Mouse (Mus musculus): ENCODE data around the gene Fubp3.
A peak's percentile ranks its signal among the peaks of the same experiment; 100 is the strongest.

Gene Fubp3

DNA sequence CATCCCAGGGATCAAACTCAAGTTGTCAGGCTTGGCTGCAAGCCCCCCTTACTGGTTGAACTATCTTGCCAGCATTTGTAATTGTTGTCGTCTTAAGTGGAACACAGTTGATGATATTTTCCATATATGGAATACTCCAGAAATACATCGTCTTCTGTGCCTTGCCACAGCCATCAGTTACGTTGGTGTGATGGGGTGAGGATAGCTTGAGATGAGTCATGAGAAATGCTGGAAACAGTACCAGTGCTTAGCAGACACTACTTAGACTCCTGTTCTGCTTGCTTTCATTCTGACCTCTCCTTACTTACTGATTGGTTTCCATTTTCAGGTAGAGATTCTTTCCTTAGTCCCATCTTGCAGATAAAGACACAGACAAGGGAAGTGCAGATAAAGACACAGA, 61.1 kb downstream of the Fubp3 start:
- no peak for DNase-seq

DNA sequence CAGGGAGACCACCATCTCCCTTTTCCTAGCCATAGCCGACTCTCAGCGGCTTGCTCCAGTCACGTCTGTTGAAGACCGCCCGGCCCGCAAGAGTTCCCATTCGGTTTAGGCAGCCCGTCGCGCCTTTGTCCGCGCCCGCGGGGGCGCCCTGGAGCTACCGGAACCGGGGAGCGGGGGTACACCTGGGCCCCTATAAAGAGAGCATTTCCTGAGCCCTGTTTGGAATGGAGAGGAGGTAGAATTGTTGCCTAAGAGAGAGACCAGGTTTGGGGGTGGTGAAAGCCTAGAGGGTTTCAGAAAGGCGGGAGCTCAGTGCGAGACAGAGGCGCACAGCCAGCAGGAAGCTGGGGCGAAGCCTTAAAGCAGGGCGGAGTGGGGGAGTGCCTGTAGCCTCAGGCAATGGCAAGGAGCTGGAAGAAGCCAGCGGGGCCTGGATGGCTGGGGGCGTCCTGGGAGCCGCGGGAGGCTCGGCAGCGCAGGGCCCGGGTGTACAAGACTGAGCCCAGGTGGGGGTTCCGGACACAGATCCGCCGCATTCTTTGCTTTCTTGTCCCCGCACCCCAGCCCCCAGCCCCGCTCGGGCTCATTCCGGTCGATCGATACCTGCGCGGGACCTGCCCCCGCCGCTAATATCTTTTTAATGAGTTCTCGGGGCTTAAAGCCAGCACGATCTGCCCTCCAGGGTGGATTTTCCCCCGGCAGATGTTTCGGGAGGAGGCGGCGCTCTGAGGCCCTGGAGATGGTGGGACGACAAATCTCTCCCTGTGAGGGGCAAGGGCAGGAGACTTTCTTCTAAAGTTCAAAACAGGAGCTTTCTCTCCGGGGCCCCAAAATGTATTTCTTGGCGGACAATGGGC, 63.1 kb downstream of the Fubp3 start:
- no peak for DNase-seq

DNA sequence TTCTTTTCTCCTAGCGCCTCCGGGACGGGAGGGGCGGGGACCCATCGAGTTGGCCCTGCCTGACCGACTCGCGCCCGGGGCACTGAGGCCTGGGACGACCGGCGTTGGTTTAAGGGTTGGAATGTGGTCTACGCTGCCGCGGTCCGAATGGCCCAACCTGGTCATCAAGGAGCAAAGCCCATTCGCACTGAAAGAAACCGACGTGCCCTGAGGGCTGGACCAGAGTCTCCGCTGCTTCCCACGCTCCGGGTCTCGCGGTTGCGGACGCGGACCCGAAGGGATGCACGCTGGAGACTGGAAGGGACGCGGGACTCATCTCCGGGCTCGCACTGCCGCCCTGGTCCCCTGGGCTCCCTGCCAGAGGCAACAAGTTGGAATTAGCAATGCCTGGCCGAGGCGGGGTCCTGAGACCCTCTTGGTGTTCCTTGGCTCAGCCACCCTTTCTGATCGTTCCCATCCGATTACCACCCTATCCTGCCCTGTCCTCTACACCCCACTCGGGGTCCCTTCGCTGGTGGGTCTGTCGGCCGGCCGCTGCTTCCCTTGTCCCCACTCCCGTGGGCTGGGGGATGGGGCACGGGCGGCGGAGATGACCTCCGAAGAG, 63.8 kb downstream of the Fubp3 start:
- no peak for DNase-seq

DNA sequence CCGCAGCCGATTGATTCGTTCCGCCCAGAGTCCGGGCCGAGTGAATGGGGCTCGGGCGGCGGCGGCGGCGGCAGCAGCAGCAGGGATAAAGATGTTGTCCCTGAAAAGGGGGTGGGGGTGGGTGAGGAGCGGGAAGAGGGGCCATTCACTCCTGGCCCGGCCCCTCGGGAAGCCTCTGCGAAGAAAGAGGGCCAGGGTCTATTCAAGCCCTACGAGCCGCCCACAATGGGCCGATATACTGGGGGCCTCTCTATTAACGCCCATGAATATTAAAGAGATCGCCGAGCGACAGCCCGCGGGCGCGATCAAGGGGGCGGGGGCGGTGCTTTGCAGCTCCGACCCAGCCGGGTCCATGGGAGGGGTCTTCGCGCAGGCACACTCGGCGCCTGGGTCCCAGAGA, 64.3 kb downstream of the Fubp3 start:
- no peak for DNase-seq

DNA sequence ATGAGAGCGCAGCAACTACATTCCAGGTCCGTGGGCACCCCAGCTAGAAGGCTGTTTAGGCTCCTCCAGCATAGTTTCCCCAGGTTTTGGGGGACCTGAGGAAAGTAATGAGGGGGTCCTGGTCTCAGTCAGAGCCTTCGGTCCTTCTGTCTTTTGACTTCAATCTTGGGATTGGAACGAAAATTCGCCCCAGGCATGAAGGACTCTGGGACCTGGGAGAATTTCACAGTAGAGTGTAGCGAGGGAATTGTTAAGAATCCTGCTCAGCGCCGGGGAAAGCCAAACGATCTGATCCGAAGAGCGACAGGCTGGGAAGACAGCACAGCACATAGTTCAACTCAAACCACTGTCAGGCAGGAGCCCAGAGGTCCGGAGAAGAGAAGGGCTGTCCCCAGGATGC, 64.9 kb downstream of the Fubp3 start:
- DNase-seq: no peak

DNA sequence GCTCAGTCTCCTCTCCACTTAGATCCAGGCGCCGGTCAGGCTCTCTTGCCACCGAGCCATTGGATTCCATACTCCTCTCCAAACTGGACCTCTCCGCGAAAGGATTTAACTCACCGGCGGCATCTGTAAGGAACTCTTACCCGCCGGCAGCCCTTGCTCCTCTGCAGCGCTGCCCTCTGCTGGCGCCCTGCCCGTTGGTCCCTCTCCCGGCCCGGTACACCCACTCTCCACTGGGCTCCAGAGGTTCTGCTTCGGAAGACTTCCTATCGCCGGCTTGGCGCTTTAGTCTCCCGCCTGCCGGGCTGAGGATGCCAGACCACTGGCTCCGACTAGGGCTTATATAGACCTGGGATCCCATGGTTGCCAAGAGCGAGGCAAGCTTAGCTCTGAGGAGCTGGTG, 65.4 kb downstream of the Fubp3 start:
- DNase-seq: peak; percentile 21 to 28

DNA sequence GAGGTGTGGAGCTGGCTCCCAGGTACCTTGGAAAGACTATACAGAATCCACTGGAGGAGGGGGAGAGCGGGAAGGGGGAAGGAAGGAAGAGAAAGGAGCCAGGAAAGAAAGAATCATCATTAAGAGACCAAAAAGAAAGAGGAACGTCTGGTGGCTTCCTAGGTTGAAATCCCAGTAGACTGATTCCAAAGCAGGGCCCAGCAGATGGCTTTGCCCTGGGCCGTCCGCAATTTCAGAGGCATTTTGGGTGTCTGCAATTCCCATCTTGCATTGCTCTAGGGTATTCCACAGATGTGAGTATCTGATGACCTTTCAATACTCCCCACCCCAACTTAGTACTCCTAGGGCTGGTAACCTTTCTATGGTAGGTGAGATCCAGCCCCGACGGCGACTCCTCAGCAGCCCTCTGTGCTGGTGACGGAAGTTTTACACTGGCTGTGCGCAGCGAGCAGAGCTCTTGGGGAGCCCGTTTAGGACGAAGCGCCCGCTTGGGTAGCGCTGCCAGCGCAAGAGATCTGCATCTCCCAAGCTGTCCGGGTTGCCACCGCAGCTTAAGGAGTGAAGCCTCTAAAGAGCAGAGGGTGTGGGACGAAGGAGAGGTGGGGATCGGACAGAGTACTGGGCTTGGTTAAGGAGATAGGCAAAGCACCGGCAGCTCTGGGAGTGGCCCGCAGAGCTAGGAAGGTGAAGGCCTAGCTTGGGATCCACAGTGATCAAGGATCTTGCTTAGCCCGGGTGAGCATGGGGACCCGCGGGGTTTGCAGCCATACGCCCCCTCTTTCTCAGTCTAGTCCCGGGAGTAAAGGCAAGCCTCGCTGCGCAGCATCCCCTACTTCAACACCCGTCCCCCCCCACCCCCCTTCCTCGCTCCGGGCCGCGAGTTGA, 66.4 kb downstream of the Fubp3 start:
- DNase-seq: no peak

DNA sequence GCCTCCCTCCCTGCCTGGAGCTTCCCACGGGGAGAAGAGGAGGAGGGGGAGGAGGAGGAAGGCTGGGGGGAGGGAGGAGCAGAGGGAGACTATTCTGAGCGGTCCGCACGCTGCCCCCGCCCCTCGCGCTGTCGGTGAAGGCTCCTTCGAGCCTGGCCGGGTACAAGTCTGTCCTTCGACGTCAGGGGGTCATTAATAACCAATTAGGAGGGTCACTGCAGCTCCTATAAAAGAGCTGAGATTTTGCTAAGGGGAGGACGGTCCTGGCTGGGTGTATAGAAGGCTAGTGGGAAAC, 67.0 kb downstream of the Fubp3 start:
- no peak for DNase-seq

DNA sequence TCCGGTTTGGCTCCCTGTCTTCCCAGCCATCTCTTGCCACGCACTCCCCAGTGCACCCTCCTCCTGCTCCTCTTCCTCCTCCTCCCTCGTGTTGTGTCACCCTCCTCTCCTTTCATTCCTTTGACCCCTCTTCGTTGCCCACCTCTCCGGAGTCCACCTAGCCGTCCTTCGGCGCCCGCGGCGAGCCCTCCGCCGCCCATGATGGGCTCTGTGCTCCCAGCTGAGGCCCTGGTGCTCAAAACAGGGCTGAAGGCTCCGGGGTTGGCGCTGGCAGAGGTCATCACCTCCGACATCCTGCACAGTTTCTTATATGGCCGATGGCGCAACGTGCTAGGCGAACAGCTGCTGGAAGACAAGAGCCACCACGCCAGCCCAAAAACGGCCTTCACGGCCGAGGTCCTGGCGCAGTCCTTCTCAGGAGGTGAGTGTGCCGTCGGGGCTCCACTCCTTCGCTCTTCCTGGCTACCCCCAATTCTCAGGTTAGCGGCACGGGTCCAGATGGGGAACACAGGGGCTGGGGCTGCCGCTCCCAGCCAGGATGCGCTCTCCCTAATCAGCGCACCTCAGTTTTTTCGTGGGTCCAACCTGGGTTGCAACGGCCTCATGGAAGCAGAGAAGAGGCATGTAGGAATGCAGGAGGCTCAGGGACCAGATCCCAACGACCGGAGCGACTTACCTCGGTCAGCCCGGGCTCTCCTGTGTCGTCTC, 67.6 kb downstream of the Fubp3 start, which contains the start of gene Prdm12:
Gene Prdm12, plus strand, starts transcription at position 137 of the 708 bp plus-strand sequence.
- DNase-seq: no peak

DNA sequence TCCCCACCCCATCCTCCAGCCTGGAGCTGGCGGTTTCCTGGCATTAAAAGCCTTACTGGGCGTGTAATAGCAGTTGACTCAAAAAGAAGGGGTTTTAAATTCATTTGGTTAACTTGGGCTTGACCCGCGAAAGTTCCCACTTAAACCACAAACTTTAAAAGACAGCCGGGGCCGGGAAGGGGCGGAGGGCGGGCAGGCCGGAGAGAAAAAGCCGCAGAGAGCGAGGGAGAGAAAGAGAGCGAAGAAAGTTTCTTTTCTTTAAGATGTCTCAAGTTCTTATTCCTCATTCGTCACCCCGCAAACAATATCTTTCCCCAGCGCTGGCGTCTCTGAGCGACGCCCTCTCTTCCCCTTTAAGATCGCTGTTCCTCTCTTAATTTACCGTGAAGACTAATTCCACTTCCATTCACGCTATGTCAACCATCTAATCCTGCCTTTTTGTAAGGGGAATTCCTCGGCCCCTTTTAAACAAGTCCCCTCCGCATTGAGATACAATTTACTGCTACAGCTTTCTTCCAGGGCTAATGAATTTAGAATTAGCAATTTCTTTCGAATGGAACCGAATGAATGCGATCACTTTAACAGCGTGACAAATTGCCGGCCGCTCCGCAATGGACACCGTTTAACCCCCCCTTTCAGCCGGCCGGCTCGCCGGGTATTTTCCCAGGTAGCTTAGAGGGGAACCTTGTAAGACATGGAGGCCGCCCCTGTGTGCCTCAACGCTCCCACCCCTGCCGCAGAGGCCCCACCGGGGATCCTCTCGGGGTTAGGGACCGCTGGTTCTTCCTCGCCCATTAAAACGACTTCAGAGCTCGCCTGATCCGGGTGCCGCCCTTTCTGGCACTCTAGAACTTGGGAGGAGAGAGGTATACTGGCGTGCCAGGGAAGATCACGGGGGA, 68.4 kb downstream of the Fubp3 start:
- DNase-seq: no peak

DNA sequence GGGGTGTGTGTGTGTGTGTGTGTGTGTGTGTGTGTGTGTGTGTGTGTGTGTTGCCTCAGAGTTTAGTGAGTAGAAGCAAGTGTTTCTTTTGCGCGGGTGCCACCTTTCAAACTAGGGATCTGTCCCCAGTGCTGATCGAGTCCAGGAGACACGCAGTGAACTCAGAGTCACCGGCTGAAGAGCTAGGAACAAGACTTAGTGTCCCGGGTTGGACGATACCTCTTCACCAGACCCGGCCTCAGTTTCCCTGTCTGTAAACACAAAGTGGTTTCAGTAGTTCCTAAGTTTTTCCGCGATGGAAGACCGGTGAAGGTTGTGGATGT, 69.0 kb downstream of the Fubp3 start:
- no peak for DNase-seq

DNA sequence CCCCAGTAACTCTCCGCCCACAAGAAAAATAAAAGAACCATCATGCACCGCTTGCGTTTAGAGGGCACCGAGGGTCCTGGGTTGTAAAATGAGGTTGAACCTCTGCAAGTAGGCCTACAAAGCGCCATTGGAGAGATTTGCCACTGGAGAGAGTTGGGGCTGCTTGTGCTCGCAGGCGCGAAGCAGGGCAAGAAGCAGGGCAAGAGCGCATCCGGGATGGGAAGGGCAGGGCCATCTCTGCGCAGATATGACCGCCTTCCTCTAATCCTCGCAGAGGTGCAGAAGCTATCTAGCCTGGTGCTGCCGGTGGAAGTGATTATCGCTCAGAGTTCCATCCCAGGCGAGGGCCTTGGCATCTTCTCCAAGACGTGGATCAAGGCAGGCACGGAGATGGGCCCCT, 69.5 kb downstream of the Fubp3 start:
- DNase-seq: no peak

DNA sequence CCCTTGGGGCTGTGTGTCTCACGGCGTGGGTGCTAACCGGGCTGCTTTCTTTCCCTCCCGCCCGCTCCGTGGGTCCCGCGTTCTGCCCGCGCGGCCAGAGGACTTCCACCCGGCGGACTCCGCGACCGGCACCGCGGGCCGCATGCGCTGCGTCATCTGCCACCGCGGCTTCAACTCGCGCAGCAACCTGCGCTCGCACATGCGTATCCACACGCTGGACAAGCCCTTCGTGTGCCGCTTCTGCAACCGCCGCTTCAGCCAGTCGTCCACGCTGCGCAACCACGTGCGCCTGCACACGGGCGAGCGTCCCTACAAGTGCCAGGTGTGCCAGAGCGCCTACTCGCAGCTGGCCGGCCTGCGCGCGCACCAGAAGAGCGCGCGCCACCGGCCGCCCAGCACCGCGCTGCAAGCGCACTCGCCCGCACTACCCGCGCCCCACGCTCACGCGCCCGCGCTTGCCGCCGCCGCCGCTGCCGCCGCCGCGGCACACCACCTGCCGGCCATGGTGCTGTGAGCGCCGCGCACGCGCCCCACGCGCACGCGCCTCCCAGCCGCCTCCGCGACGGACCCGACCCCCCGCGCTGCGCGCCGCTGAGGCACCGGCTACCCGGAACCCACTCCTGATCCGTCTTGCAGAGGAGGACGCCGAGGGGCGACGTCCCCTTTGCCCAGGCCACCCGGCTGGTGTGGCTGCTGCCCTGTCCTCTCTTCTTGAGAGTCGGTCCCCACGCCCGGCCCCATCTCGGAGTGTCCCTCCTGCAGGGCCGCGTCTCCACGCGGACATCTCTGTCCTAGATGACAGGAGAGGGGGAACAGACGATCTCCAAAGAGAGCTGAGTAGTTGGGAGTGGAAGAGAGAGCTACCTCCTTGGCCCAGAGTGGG, 81.8 kb downstream of the Fubp3 start:
- peak; percentile 13 to 45 for DNase-seq

DNA sequence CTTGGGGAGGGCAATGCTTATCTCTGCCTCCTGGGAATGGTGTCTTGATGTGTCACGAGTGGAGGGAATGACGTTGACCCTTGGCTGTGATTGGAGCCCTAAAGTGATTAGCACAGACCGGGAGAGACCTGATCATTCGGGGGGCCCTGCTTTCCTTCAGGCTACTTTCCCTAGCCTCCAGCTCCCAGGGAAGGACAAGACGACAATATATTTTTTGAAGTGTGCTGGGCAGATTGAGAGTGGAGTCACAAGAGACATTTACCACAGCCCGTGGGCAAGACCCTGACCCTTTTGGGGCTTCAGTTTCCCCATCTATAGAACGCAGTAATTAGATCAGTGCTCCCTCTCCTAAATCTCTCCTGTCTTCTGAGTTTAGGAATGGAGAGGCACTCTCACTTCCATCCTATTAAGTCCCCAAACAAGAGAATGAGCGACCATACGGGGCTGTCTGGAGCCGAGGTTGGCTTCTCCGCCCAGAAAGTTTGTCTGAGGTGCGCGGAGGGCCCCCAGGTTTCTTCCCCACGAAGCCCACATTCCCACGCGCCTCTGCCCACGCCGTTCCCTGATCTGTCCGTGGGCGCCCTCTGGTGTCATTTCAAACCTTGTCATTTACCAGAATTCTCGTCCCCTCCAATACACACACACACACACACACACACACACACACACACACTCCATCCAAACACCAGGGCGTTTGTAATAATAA, 82.6 kb downstream of the Fubp3 start:
- peak; percentile 45 to 58 for DNase-seq

DNA sequence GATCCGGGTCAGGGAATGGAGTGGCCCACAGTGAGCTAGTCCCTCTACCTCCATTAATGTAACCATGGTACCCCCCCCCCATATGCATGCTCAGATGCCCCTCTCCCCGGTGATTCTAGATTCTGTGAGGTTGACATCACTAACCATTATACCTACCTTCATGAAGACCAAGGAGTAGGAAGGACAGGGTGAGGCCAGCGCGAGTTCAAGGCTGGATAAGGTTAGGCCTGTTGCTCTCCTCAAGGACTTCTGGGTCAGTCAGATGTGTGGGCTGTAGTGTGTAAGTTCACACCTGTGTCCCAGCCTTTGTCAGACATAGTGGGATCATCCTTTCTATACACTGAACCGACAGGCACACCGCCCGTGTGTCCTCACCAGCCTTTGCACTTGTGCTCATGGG, 83.9 kb downstream of the Fubp3 start:
- no peak for DNase-seq

DNA sequence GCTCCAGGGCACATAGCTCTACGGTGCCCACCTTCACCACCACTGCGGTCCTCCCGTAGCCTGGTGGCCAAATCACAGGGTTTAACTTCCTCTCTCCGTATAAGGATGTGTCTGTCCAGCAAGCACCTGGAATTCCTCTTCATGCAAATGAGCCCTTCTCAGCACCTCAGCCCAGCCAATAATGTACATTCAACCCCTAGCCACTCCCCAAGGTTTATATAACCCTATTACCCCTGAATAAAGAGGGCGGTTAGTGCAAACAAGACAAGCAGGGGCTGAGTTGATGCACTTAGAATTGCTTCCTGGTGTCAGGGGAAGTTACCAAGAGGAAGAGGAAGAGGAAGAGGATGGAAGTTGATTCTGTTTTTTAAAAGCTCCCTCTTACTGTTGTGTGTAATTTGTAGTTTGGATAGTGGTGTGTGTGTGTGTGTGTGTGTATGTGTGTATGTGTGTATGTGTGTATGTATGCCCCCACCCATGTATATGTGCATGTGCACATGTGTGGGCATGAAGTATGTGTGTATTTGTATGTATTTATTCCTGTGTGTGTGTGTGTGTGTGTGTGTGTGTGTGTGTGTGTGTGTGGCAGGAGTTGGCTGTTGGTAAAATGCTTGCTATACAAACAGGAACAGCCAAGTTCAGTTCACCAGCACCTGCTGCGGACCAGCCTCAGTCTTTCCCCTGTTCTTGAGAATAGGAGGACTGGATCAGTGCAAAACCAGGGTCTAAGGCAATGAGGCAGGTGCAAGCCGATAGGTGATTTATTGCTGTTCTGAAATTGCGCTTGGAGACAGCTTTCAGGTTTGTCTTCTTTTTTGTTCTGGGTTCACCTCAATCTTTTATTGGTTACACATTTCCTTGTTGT, 90.7 kb downstream of the Fubp3 start:
- DNase-seq: no peak

DNA sequence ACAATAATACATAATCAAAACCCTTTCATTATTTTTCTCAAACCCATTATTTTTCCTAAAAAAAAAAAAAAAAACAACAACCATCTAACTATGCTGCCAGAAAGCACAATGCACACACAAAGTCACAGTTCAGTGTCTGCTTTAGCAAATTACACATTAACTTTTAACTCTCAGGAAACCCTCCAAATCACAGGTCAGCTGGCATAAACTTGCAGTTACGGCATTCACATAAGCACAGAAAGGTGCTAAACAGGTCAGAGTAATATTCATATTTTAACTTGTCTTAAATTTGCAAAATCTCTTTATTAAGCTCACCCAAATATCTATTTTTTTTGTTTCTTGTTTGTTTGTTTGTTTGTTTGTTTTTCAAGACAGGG, 91.3 kb downstream of the Fubp3 start:
- no peak for DNase-seq

Data from thymus, postnatal 36 days (tissue).